Mouse (Mus musculus) neural tube, embryonic 14.5 days (tissue): ENCODE results near the gene Dock9. TPM values are rescaled to one million over a fixed set of nuclear protein-coding genes. Genes with fewer than 3 reads are reported as not detected.

Source experiments
- ATAC-seq: fragments of 200-750 bp; cut with Nextera tagmentation; 2 replicates; pipeline ENCODE4 v1.8.0; 2017; ENCODE audit warnings: low read depth, mild to moderate bottlenecking, moderate TSS enrichment, moderate library complexity
- H3K27ac ChIP-seq: fragments of 300-500 bp; sonication (generic); 2 replicates; pipeline ENCODE4 v1.5.1; 2014; ENCODE audit warnings: low read depth, mild to moderate bottlenecking, control low read depth, low read length, moderate library complexity, mixed read lengths
- H3K27me3 ChIP-seq: fragments of 300-500 bp; sonication (generic); 2 replicates; pipeline ENCODE4 v1.6.1; 2014; ENCODE audit warnings: low read length; ENCODE audit not compliant: control insufficient read depth, insufficient read depth
- H3K36me3 ChIP-seq: fragments of 300-500 bp; sonication (generic); 2 replicates; pipeline ENCODE4 v1.6.1; 2014; ENCODE audit warnings: low read length, mixed read lengths; ENCODE audit not compliant: control insufficient read depth, insufficient read depth
- H3K4me1 ChIP-seq: fragments of 300-500 bp; sonication (generic); 2 replicates; pipeline ENCODE4 v1.6.1; 2014; ENCODE audit warnings: low read length; ENCODE audit not compliant: control insufficient read depth, insufficient read depth
- H3K4me2 ChIP-seq: fragments of 300-500 bp; sonication (generic); 2 replicates; pipeline ENCODE4 v1.6.1; 2014; ENCODE audit warnings: mild to moderate bottlenecking, low read depth, low read length, control low read depth
- H3K4me3 ChIP-seq: fragments of 300-500 bp; sonication (generic); 2 replicates; pipeline ENCODE4 v1.5.1; 2014; ENCODE audit warnings: low read depth, low read length, control low read depth, mixed read lengths
- H3K9ac ChIP-seq: fragments of 300-500 bp; sonication (generic); replicated peaks from 2 replicates; pipeline ENCODE4 v1.6.1; 2014; ENCODE audit warnings: low read depth, mild to moderate bottlenecking, control low read depth, low read length, mixed read lengths
- H3K9me3 ChIP-seq: fragments of 300-500 bp; sonication (generic); 2 replicates; pipeline ENCODE4 v1.6.1; 2016; ENCODE audit warnings: low read length; ENCODE audit not compliant: control insufficient read depth
- WGBS: fragments of 180-500 bp; shearing (Covaris S2); extraction: QIAGEN DNeasy Blood & Tissue Kit; methylation state at CpG from one replicate; pipeline ENCODE4 v1.1.7; 2014; 5-methylcytosine and 5-hydroxymethylcytosine counted together
- polyA plus RNA-seq: library from polyadenylated mRNA; unstranded; fragments of >200 nt; fragmentation: Nextera tagmentation; extraction: Ambion mirVana; gene quantifications from 2 replicates; pipeline ENCODE4 v1.2.1, GENCODE M21; 2014

Dock9 gene
- polyA plus RNA-seq = 11.2 and 13.2 TPM in 2 replicates

GRCm38 (mm10) chr14:121797457-121798410, at the start of gene Dock9:
TSS of gene Dock9 (minus strand) at chr14:121797837.
- Histone ChIP-seq H3K27ac (peak within 1 kb of the TSS; percentile 78), H3K36me3 (no peaks in the 10 kb centered on the region), H3K27me3 (peaks cover 3% of the 10 kb centered on the region), H3K4me3 (peak within 1 kb of the TSS; percentile 74), H3K9ac (peak within 1 kb of the TSS; percentile 69), H3K9me3 (no peaks in the 10 kb centered on the region), H3K4me2 (peak within 1 kb of the TSS; percentile 92), H3K4me1 (peaks cover 5% of the 10 kb centered on the region; the same call in 1 of the 2 replicates)
- ATAC-seq = peak; percentile 88
- WGBS = under 1% methylated on average over 105 of the region's 106 CpGs

DNA sequence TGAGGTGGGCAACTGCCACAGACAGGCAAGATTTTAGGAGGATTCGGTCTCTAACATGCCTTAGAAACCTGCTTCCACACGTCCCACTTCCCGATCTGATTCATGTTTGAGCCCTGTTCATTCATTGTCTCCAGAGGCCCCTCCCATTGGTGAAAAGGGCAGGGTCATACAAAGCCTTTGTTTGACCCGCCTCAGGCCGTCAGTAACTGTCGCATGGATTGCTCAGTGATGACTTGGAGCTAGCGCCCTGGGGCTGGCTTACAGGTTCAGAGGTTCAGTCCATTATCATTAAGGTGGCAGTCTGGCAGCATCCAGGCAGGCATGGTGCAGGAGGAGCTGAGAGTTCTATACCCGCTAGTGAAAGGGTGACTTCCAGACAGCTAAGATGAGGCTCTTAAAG, 46.8 kb upstream of the Dock9 start:
- 41% methylated on average over 8 of the region's 8 CpGs for WGBS
- ATAC-seq = no peak
- Histone ChIP-seq H3K27me3 (no peaks in the 10 kb centered on the region), H3K36me3 (no peaks in the 10 kb centered on the region), H3K4me1 (no peaks in the 10 kb centered on the region), H3K4me3 (no peak overlapping the region), H3K9me3 (no peaks in the 10 kb centered on the region), H3K4me2 (no peak overlapping the region), H3K27ac (no peak overlapping the region), H3K9ac (no peak overlapping the region)

GRCm38 (mm10) chr14:121840217-121840616, 42.6 kb upstream of the Dock9 start:
- Histone ChIP-seq H3K36me3 (no peaks in the 10 kb centered on the region), H3K4me1 (no peaks in the 10 kb centered on the region), H3K4me3 (no peak overlapping the region), H3K4me2 (no peak overlapping the region), H3K9me3 (peaks cover 3% of the 10 kb centered on the region; the same call in 1 of the 2 replicates), H3K9ac (no peak overlapping the region), H3K27ac (no peak overlapping the region), H3K27me3 (no peaks in the 10 kb centered on the region)
- ATAC-seq = no peak
- WGBS = 90% methylated on average over 8 of the region's 8 CpGs

GRCm38 (mm10) chr14:121838161-121838560, 40.5 kb upstream of the Dock9 start:
- Histone ChIP-seq H3K27ac (no peak overlapping the region), H3K4me1 (no peaks in the 10 kb centered on the region), H3K36me3 (no peaks in the 10 kb centered on the region), H3K27me3 (no peaks in the 10 kb centered on the region), H3K9me3 (peaks cover 3% of the 10 kb centered on the region; the same call in 1 of the 2 replicates), H3K4me3 (no peak overlapping the region), H3K4me2 (no peak overlapping the region), H3K9ac (no peak overlapping the region)
- WGBS = 89% methylated on average over 4 of the region's 4 CpGs
- no peak for ATAC-seq

GRCm38 (mm10) chr14:121833001-121833520, 35.4 kb upstream of the Dock9 start:
- 86% methylated on average over 2 of the region's 2 CpGs for WGBS
- H3K4me1 ChIP-seq = no peaks in the 10 kb centered on the region
- no peak for ATAC-seq

GRCm38 (mm10) chr14:121829816-121830442, 32.3 kb upstream of the Dock9 start:
- 88% methylated on average over 4 of the region's 4 CpGs for WGBS
- Histone ChIP-seq H3K4me1 (no peaks in the 10 kb centered on the region), H3K4me2 (no peak overlapping the region), H3K36me3 (no peaks in the 10 kb centered on the region), H3K27me3 (no peaks in the 10 kb centered on the region), H3K27ac (no peak overlapping the region), H3K4me3 (no peak overlapping the region), H3K9me3 (no peaks in the 10 kb centered on the region), H3K9ac (no peak overlapping the region)
- no peak for ATAC-seq

More at GRCm38 (mm10) chr14:121833001-121833520, 35.4 kb upstream of the Dock9 start:
- Histone ChIP-seq H3K27me3 (no peaks in the 10 kb centered on the region), H3K9me3 (no peaks in the 10 kb centered on the region), H3K36me3 (no peaks in the 10 kb centered on the region), H3K4me2 (no peak overlapping the region), H3K9ac (no peak overlapping the region), H3K4me3 (no peak overlapping the region), H3K27ac (no peak overlapping the region)

GRCm38 (mm10) chr14:121827091-121827490, 29.5 kb upstream of the Dock9 start:
- H3K4me3 ChIP-seq = no peak overlapping the region
- no peaks in the 10 kb centered on the region for H3K4me1 ChIP-seq
- no peak overlapping the region for H3K27ac ChIP-seq
- no peak overlapping the region for H3K9ac ChIP-seq
- ATAC-seq = no peak
- H3K27me3 ChIP-seq = no peaks in the 10 kb centered on the region
- no peaks in the 10 kb centered on the region for H3K9me3 ChIP-seq
- 90% methylated on average over 7 of the region's 7 CpGs for WGBS
- H3K4me2 ChIP-seq = no peak overlapping the region
- H3K36me3 ChIP-seq = no peaks in the 10 kb centered on the region

- Histone ChIP-seq H3K4me2 (no peak overlapping the region), H3K36me3 (no peaks in the 10 kb centered on the region), H3K9ac (no peak overlapping the region), H3K27me3 (no peaks in the 10 kb centered on the region), H3K4me3 (no peak overlapping the region), H3K27ac (no peak overlapping the region), H3K9me3 (no peaks in the 10 kb centered on the region), H3K4me1 (no peaks in the 10 kb centered on the region)
- ATAC-seq = no peak
- WGBS = 79% methylated on average over 10 of the region's 10 CpGs
Measured at GRCm38 (mm10) chr14:121825521-121826445, 28.1 kb upstream of the Dock9 start.
